In genomic region chr7:28901311-28902125, GRCm38 (mm10) we compare ENCODE assay signal across 8 mouse cellular contexts. TPM values are rescaled to one million over a fixed set of nuclear protein-coding genes. Genes with fewer than 3 reads are reported as not detected.
DNase-seq lines count a peak whose midpoint lies in the region; ATAC-seq lines count a peak whose summit lies in the region.

No protein-coding gene starts in this region.

- DNase-seq in kidney, adult 9 months: peak; percentile 57
- DNase-seq in kidney, postnatal 10 days: no peak
- peak; percentile 90 for DNase-seq in brain, adult 2 months (ENCODE audit: low read depth, low spot score)
- peak; percentile 99 for DNase-seq in heart, adult 11 months
- peak; percentile 86 for DNase-seq in layer of hippocampus, adult 9-11 months
- no peak for DNase-seq in yolk sac, embryonic 10.5 days (ENCODE audit: low spot score)

- no peak for ATAC-seq in inflammation-experienced regulatory T-cells, adult 6 months
- ATAC-seq in CD4-positive, CD25-positive, alpha-beta regulatory T cell, adult 4 months: no peak

RNA-seq across cellular contexts. Expression of gene Capn12, which starts 20.3 kb away (rescaled TPM):
- under 1 TPM in 1 of 3 experiments, not detected in 2; 0.15 TPM for polyA plus RNA-seq in inflammation-experienced regulatory T-cells, adult 6 months (2017; shearing (Covaris generic))
- polyA plus RNA-seq in CD4-positive, CD25-positive, alpha-beta regulatory T cell, adult 4 months (2017; shearing (Covaris generic)): not detected

RNA-seq across cellular contexts. Expression of gene Lgals7, which starts 37.9 kb away (rescaled TPM):
- 1 to 10 TPM in 1 of 3 experiments, under 1 TPM in 1, not detected in 1; 0.46 to 5.6 TPM for polyA plus RNA-seq in inflammation-experienced regulatory T-cells, adult 6 months (2017; shearing (Covaris generic))
- 1 to 10 TPM; 1.1 to 1.6 TPM for polyA plus RNA-seq in CD4-positive, CD25-positive, alpha-beta regulatory T cell, adult 4 months (2017; shearing (Covaris generic))

Comparison
In these comparisons a context has a peak if more than half of its experiments do, and no peak if none do; other contexts are left out.
1. DNase-seq: peak in kidney, adult 9 months (single experiment), brain, adult 2 months (single experiment), heart, adult 11 months (single experiment) and layer of hippocampus, adult 9-11 months (single experiment); none in kidney, postnatal 10 days (single experiment) and yolk sac, embryonic 10.5 days (single experiment).